Mouse (Mus musculus) CH12.LX (cell line): Measurements from ENCODE around the gene Myl7. TPM values are rescaled to one million over a fixed set of nuclear protein-coding genes. Genes with fewer than 3 reads are reported as not detected.

Experiments used
- DNase-seq: peaks from one replicate; pipeline ENCODE4 v3.0.0-alpha.2; 2013; ENCODE audit errors: extremely low read depth
- H3K27ac ChIP-seq: 2 replicates; pipeline ENCODE4 v1.5.1; 2012; ENCODE audit warnings: low read depth, mild to moderate bottlenecking, control low read depth, moderate library complexity; ENCODE audit not compliant: insufficient read depth
- H3K27me3 ChIP-seq: replicated peaks from 2 replicates; pipeline ENCODE3; 2012; ENCODE audit warnings: inconsistent platforms
- H3K36me3 ChIP-seq, 2 experiments: replicated peaks in 1 of 2; 2 replicates each; pipeline versions ENCODE3 to v1.6.1; 2012; ENCODE audit warnings: inconsistent platforms in 1 of 2, low read length in 1 of 2, mild to moderate bottlenecking in 1 of 2, mixed read lengths in 1 of 2, moderate library complexity in 1 of 2; ENCODE audit not compliant: control insufficient read depth in 1 of 2, insufficient read depth in 1 of 2
- H3K4me1 ChIP-seq, 2 experiments: 2 replicates each; pipeline ENCODE4 v1.6.1; 2012; ENCODE audit warnings: inconsistent platforms in 1 of 2, moderate library complexity in 1 of 2; ENCODE audit not compliant: insufficient read depth in 2 of 2, control insufficient read depth in 1 of 2
- H3K4me2 ChIP-seq: 2 replicates; pipeline ENCODE4 v1.6.1; 2012; ENCODE audit warnings: low read depth, mild to moderate bottlenecking, control low read depth; ENCODE audit not compliant: poor library complexity, insufficient read depth, severe bottlenecking
- H3K4me3 ChIP-seq, 3 experiments: fragments of 150-350 bp in 1 of 3; sonication (generic) in 1 of 3; replicated peaks in 1 of 3; 2 replicates each; pipeline versions ENCODE3 to v1.5.1; 2011 to 2012; ENCODE audit warnings: low read depth in 2 of 3, low read length in 2 of 3, mild to moderate bottlenecking in 2 of 3, moderate library complexity in 2 of 3, control low read depth in 1 of 3, improper control_type of control experiment in 1 of 3, inconsistent platforms in 1 of 3, mixed read lengths in 1 of 3; ENCODE audit not compliant: poor library complexity in 1 of 3
- H3K79me2 ChIP-seq: replicated peaks from 2 replicates; pipeline ENCODE4 v1.6.1; 2012; ENCODE audit warnings: mild to moderate bottlenecking, moderate library complexity; ENCODE audit not compliant: control insufficient read depth, poor library complexity, insufficient read depth, severe bottlenecking; ENCODE audit errors: extremely low read depth
- H3K9ac ChIP-seq: 2 replicates; pipeline ENCODE4 v1.6.1; 2012; ENCODE audit warnings: low read depth, mild to moderate bottlenecking, control low read depth, moderate library complexity; ENCODE audit not compliant: insufficient read depth
- H3K9me3 ChIP-seq: replicated peaks from 2 replicates; pipeline ENCODE3; 2012; ENCODE audit warnings: low read length, inconsistent platforms, mixed read lengths
- BHLHE40 ChIP-seq: IDR thresholded peaks from 2 replicates; pipeline ENCODE4 v1.6.1; 2011; ENCODE audit warnings: mild to moderate bottlenecking, low read depth, low read length, improper control_type of control experiment
- CTCF ChIP-seq, 2 experiments: IDR thresholded peaks in 1 of 2; conservative IDR thresholded peaks in 1 of 2; 2 replicates each; pipeline ENCODE4 v1.5.1; 2011 to 2012; ENCODE audit warnings: low read depth in 2 of 2, low read length in 2 of 2, improper control_type of control experiment in 1 of 2, inconsistent platforms in 1 of 2, mild to moderate bottlenecking in 1 of 2, moderate library complexity in 1 of 2
- ELF1 ChIP-seq: IDR thresholded peaks from 2 replicates; pipeline ENCODE4 v1.6.1; 2014; ENCODE audit warnings: low read depth, mild to moderate bottlenecking, inconsistent platforms, low read length, improper control_type of control experiment
- GABPA ChIP-seq: IDR thresholded peaks from 2 replicates; pipeline ENCODE4 v1.6.1; 2012; ENCODE audit warnings: low read depth, low read length, improper control_type of control experiment, inconsistent platforms; ENCODE audit not compliant: insufficient replicate concordance
- IRF4 ChIP-seq: IDR thresholded peaks from 2 replicates; pipeline ENCODE4 v1.6.1; 2014; ENCODE audit warnings: low read depth, mild to moderate bottlenecking, inconsistent platforms, low read length, improper control_type of control experiment
- JUND ChIP-seq: conservative IDR thresholded peaks from 2 replicates; pipeline ENCODE4 v1.6.1; 2011; ENCODE audit warnings: low read depth, low read length, improper control_type of control experiment
- KAT2A ChIP-seq: IDR thresholded peaks from 2 replicates; pipeline ENCODE4 v1.6.1; 2012; ENCODE audit warnings: low read length, improper control_type of control experiment, inconsistent platforms; ENCODE audit not compliant: insufficient replicate concordance
- MAX ChIP-seq: IDR thresholded peaks from 2 replicates; pipeline ENCODE4 v1.6.1; 2011; ENCODE audit warnings: low read length, improper control_type of control experiment
- MAZ ChIP-seq: IDR thresholded peaks from 2 replicates; pipeline ENCODE4 v1.6.1; 2012; ENCODE audit warnings: low read depth, mild to moderate bottlenecking, inconsistent platforms, low read length, improper control_type of control experiment, moderate library complexity
- MEF2A ChIP-seq: IDR thresholded peaks from 2 replicates; pipeline ENCODE4 v1.6.1; 2014; ENCODE audit warnings: low read depth, mild to moderate bottlenecking, inconsistent platforms, low read length, improper control_type of control experiment, borderline replicate concordance
- MXI1 ChIP-seq: IDR thresholded peaks from 2 replicates; pipeline ENCODE4 v1.6.1; 2011; ENCODE audit warnings: mild to moderate bottlenecking, low read depth, low read length, improper control_type of control experiment
- MYC ChIP-seq: IDR thresholded peaks from 2 replicates; pipeline ENCODE4 v1.6.1; 2011; ENCODE audit warnings: low read depth, mild to moderate bottlenecking, improper control_type of control experiment, low read length
- NELFE ChIP-seq: IDR thresholded peaks from 2 replicates; pipeline ENCODE4 v1.6.1; 2011; ENCODE audit warnings: low read depth, low read length, improper control_type of control experiment
- RAD21 ChIP-seq: IDR thresholded peaks from 2 replicates; pipeline ENCODE4 v1.6.1; 2011; ENCODE audit warnings: low read depth, mild to moderate bottlenecking, low read length, improper control_type of control experiment, moderate library complexity
- SMC3 ChIP-seq: IDR thresholded peaks from 2 replicates; pipeline ENCODE4 v1.6.1; 2011; ENCODE audit warnings: low read depth, low read length, improper control_type of control experiment
- USF2 ChIP-seq: conservative IDR thresholded peaks from 2 replicates; pipeline ENCODE4 v1.6.1; 2011; ENCODE audit warnings: low read depth, low read length, improper control_type of control experiment
- ZC3H11A ChIP-seq: IDR thresholded peaks from 2 replicates; pipeline ENCODE4 v1.6.1; 2012; ENCODE audit warnings: low read depth, mild to moderate bottlenecking, inconsistent platforms, low read length, improper control_type of control experiment
- ZMIZ1 ChIP-seq: IDR thresholded peaks from 2 replicates; pipeline ENCODE4 v1.6.1; 2012; ENCODE audit warnings: low read depth, mild to moderate bottlenecking, inconsistent platforms, low read length, improper control_type of control experiment
- ZNF384 ChIP-seq: IDR thresholded peaks from 2 replicates; pipeline ENCODE4 v1.6.1; 2012; ENCODE audit warnings: low read depth, low read length, improper control_type of control experiment, inconsistent platforms
- dilution Hi-C: fragments of 300-500 bp; cut with MboI; formaldehyde crosslinking; loops from 2 replicates; pipeline ENCODE4 v1.14.3; 2020; ENCODE audit warnings: low sequenced_read_pairs; ENCODE audit not compliant: extremely low pct_unique_long_range_greater_than_20kb, extremely low pct_ligation_motif_present
- in situ Hi-C: fragments of 300-500 bp; cut with MboI; formaldehyde crosslinking; loops from 3 replicates; pipeline ENCODE4 v1.14.3; 2019; ENCODE audit warnings: low sequenced_read_pairs, low pct_ligation_motif_present, low pct_unique_long_range_greater_than_20kb, mixed read lengths
- polyA plus RNA-seq: library from polyadenylated mRNA; unstranded; fragments of >175 nt; gene quantifications from 2 replicates; pipeline ENCODE4 v1.2.1, GENCODE M21; 2012; ENCODE audit warnings: low read depth; ENCODE audit not compliant: insufficient read length
- total RNA-seq, 2 experiments: library from RNA; depleted of rRNA; stranded (reverse); fragments of 300-350 nt in 1 of 2; fragments of >200 nt in 1 of 2; gene quantifications; 2 replicates each; pipeline ENCODE4 v1.2.3; 2012 to 2014

The Myl7 gene
- total and polyA plus RNA-seq, 3 experiments, result 0.42 TPM; not detected in 2

GRCm38 (mm10) chr11:5886187-5886586, 12.4 kb downstream of the Myl7 start:
- H3K36me3 ChIP-seq, result no peaks in the 10 kb centered on the region
- no peak overlapping the region for H3K4me2 ChIP-seq
- DNase-seq, result peak; percentile 70
- H3K27me3 ChIP-seq, result no peaks in the 10 kb centered on the region
- H3K27ac ChIP-seq, result no peak overlapping the region
- no peaks in the 10 kb centered on the region for H3K79me2 ChIP-seq
- no peak; the same call in 1 of the 2 replicates for TF ChIP-seq NELFE
- peak; percentile 93 to 100 for TF ChIP-seq CTCF (conservative IDR thresholded peaks at IDR 0.05 in 1 of 2, IDR thresholded peaks at IDR 0.05 in 1 of 2; ENCODE audit: low read depth in 2 of 2, low read length in 2 of 2)
- TF ChIP-seq MAZ, result no peak
- no peak for TF ChIP-seq KAT2A
- no peak for TF ChIP-seq ZMIZ1
- no peak for TF ChIP-seq GABPA
- TF ChIP-seq IRF4, result no peak
- no peak for TF ChIP-seq ZC3H11A
- TF ChIP-seq JUND, result no peak
- no peak for TF ChIP-seq ELF1
- no peak for TF ChIP-seq MXI1
- no peak for TF ChIP-seq USF2
- TF ChIP-seq MYC, result no peak
- TF ChIP-seq SMC3, result peak; percentile 84
- peak; percentile 82 for TF ChIP-seq RAD21
- TF ChIP-seq, all 38 proteins: peak for 3
- Histone ChIP-seq H3K4me1 (peaks cover 6 to 23% of the 10 kb centered on the region in 2 experiments), H3K9ac (no peak overlapping the region), H3K4me3 (no peak overlapping the region), H3K9me3 (no peaks in the 10 kb centered on the region)
- in situ Hi-C loops (no loop called here), dilution Hi-C loops (no loop called here)

DNA sequence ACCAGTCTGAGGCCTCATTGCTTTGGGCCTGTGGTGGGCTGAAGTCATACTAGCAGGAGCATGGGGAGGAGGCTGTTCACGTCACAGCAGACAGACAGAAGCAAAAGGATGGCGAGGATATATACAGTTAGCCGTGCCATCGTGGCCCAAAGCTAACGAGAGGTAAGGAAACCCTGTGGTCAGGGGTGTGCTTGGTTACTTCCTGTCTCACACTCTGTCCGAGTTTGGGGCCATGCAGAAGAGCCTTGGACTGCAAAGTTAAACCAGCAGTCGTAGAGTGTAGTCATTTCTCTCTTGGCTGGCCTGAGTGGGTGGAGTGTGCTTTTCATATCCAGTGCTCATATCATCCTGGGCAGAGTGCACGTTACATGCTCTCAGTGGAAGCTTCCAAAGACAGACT, 16.1 kb downstream of the Myl7 start:
- H3K4me3 ChIP-seq, result no peak overlapping the region
- in situ Hi-C loops, result no loop called here
- TF ChIP-seq BHLHE40 (peak; percentile 31; the same call in 1 of the 2 replicates), RAD21 (no peak), MEF2A (peak; percentile 37; the same call in 1 of the 2 replicates), ELF1 (peak; percentile 52; the same call in 1 of the 2 replicates), MAX (peak; percentile 35; the same call in 1 of the 2 replicates), JUND (peak; percentile 44; the same call in 1 of the 2 replicates), CTCF (conservative IDR thresholded peaks at IDR 0.05 in 1 of 2, IDR thresholded peaks at IDR 0.05 in 1 of 2; ENCODE audit: low read depth in 2 of 2, low read length in 2 of 2) (no peak), ZNF384 (no peak)
- H3K36me3 ChIP-seq, result no peaks in the 10 kb centered on the region
- DNase-seq, result no peak
- H3K79me2 ChIP-seq, result peaks cover 4% of the 10 kb centered on the region
- dilution Hi-C loops, result no loop called here
- H3K4me2 ChIP-seq, result no peak overlapping the region
- H3K4me1 ChIP-seq, result peaks cover 6 to 24% of the 10 kb centered on the region in 2 experiments
- peaks cover 2% of the 10 kb centered on the region for H3K9me3 ChIP-seq
- H3K9ac ChIP-seq, result no peak overlapping the region
- H3K27ac ChIP-seq, result no peak overlapping the region
- no peaks in the 10 kb centered on the region for H3K27me3 ChIP-seq
